Mouse (Mus musculus) lung, embryonic 14.5 days (tissue): ENCODE measurements around the gene Slc46a2. TPM values are rescaled to one million over a fixed set of nuclear protein-coding genes. Genes with fewer than 3 reads are reported as not detected.

Experiments used
- ATAC-seq: fragments of 200-750 bp; cut with Nextera tagmentation; 2 replicates; pipeline ENCODE4 v1.8.0; 2017; ENCODE audit warnings: mild to moderate bottlenecking, moderate TSS enrichment, moderate library complexity; ENCODE audit not compliant: insufficient read depth
- DNase-seq: peaks from one replicate; pipeline ENCODE4 v3.0.0-alpha.2; 2015
- H3K27ac ChIP-seq: fragments of 300-500 bp; sonication (generic); 2 replicates; pipeline ENCODE4 v1.5.1; 2014; ENCODE audit warnings: low read depth, mild to moderate bottlenecking, moderate library complexity
- H3K27me3 ChIP-seq: fragments of 300-500 bp; sonication (generic); 2 replicates; pipeline ENCODE4 v1.6.1; 2014; ENCODE audit warnings: low read length, control low read depth; ENCODE audit not compliant: insufficient read depth
- H3K36me3 ChIP-seq: fragments of 300-500 bp; sonication (generic); 2 replicates; pipeline ENCODE4 v1.6.1; 2014; ENCODE audit warnings: control low read depth; ENCODE audit not compliant: insufficient read depth
- H3K4me1 ChIP-seq: fragments of 300-500 bp; sonication (generic); 2 replicates; pipeline ENCODE4 v1.6.1; 2014; ENCODE audit warnings: antibody characterized with exemption, control low read depth; ENCODE audit not compliant: insufficient read depth
- H3K4me2 ChIP-seq: fragments of 300-500 bp; sonication (generic); 2 replicates; pipeline ENCODE4 v1.6.1; 2014; ENCODE audit warnings: mild to moderate bottlenecking
- H3K4me3 ChIP-seq: fragments of 300-500 bp; sonication (generic); 2 replicates; pipeline ENCODE4 v1.5.1; 2014; ENCODE audit warnings: low read depth, low read length
- H3K9ac ChIP-seq: fragments of 300-500 bp; sonication (generic); 2 replicates; pipeline ENCODE4 v1.6.1; 2014
- H3K9me3 ChIP-seq: fragments of 300-500 bp; sonication (generic); 2 replicates; pipeline ENCODE4 v1.6.1; 2016; ENCODE audit warnings: low read depth, low read length, control low read depth
- CTCF ChIP-seq: IDR thresholded peaks from 2 replicates; pipeline ENCODE4 v1.5.1; 2016; ENCODE audit warnings: antibody characterized with exemption, low read depth
- WGBS: fragments of 180-500 bp; shearing (Covaris S2); extraction: QIAGEN DNeasy Blood & Tissue Kit; methylation state at CpG from one replicate; pipeline ENCODE4 v1.1.7; 2014; 5-methylcytosine and 5-hydroxymethylcytosine counted together
- polyA plus RNA-seq: library from polyadenylated mRNA; unstranded; fragments of >200 nt; fragmentation: Nextera tagmentation; extraction: Ambion mirVana; gene quantifications from 2 replicates; pipeline ENCODE4 v1.2.1, GENCODE M21; 2014

The Slc46a2 gene
- polyA plus RNA-seq, 1 experiment from 2014 or later, result 0.12 TPM

- Histone ChIP-seq H3K4me3 (no peak overlapping the region), H3K9ac (no peak overlapping the region), H3K36me3 (peaks cover 14% of the 10 kb centered on the region; the same call in 1 of the 2 replicates), H3K4me2 (no peak overlapping the region), H3K27ac (0 out of 2 replicates have a peak overlapping the region, but pooled peaks have one; percentile 27), H3K27me3 (no peaks in the 10 kb centered on the region), H3K9me3 (no peaks in the 10 kb centered on the region), H3K4me1 (no peaks in the 10 kb centered on the region)
- TF ChIP-seq CTCF, result no peak
- DNase-seq (no peak), ATAC-seq (no peak)
- WGBS, result 76% methylated on average over 5 of the region's 5 CpGs
These were observed 34.1 kb downstream of the Slc46a2 start for GRCm38 (mm10) chr4:59880725-59881124.

DNA sequence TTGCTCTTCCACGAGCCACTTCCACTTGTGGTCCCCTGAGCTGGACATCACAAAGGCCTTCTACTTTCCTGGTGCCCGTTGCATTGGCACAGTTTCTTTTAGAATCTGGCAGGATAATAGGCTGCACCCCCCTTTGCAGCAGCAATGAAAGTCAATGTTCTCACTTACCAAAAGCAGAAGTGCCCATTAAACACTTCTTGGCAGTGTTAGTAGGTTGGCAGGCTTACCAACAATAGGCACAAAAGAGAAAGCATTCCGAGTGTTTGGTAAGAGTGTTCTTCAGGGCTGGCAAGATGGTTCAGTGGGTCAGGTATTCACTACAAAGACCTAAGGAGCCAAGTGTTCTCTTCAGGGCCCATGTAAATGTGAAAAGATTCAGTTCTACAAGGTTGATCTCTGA is 35.4 kb downstream of the Slc46a2 start:
- Histone ChIP-seq H3K9ac (no peak overlapping the region), H3K4me3 (no peak overlapping the region), H3K27me3 (no peaks in the 10 kb centered on the region), H3K36me3 (peaks cover 14% of the 10 kb centered on the region; the same call in 1 of the 2 replicates), H3K4me1 (no peaks in the 10 kb centered on the region), H3K27ac (no peak overlapping the region), H3K4me2 (no peak overlapping the region), H3K9me3 (no peaks in the 10 kb centered on the region)
- TF ChIP-seq CTCF, result no peak
- 86% methylated on average over 3 of the region's 3 CpGs for WGBS
- DNase-seq (no peak), ATAC-seq (no peak)

- Histone ChIP-seq H3K4me1 (no peaks in the 10 kb centered on the region), H3K4me2 (no peak overlapping the region), H3K9me3 (no peaks in the 10 kb centered on the region), H3K36me3 (peaks cover 14% of the 10 kb centered on the region; the same call in 1 of the 2 replicates), H3K27ac (no peak overlapping the region), H3K27me3 (no peaks in the 10 kb centered on the region), H3K4me3 (no peak overlapping the region), H3K9ac (no peak overlapping the region)
- no peak for ATAC-seq
- 79% methylated on average over 8 of the region's 8 CpGs for WGBS
- DNase-seq, result no peak
- no peak for TF ChIP-seq CTCF
These were observed 36.3 kb downstream of the Slc46a2 start for GRCm38 (mm10) chr4:59878595-59878994.

GRCm38 (mm10) chr4:59877025-59877424 is 37.8 kb downstream of the Slc46a2 start:
- Histone ChIP-seq H3K4me1 (no peaks in the 10 kb centered on the region), H3K36me3 (peaks cover 12% of the 10 kb centered on the region; the same call in 1 of the 2 replicates), H3K27me3 (no peaks in the 10 kb centered on the region), H3K9ac (no peak overlapping the region), H3K4me3 (no peak overlapping the region), H3K27ac (no peak overlapping the region), H3K9me3 (no peaks in the 10 kb centered on the region), H3K4me2 (no peak overlapping the region)
- no peak for TF ChIP-seq CTCF
- DNase-seq, result no peak
- WGBS, result 59% methylated on average over 2 of the region's 2 CpGs
- ATAC-seq, result no peak

DNA sequence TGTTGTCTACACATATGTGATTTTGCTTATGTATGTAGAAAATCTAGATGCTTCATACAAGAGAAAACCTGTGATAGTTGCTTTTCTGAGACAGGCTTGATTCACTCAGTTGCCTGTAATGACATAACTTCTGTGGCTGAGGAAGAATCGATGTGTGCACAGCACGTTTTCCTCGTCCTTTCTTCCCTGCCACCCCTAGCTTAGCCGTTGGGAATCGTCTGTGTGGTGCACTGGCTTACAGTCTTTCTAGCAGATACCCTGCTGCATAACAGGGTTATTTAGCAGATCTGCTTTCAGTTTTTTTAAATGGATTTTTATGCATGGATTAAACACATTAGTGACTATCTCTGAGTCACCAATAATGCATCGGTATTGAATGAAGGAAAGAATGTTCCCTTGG is 38.3 kb downstream of the Slc46a2 start:
- Histone ChIP-seq H3K36me3 (0 out of 2 replicates have a peak, but pooled peaks cover 10% of the 10 kb centered on the region), H3K4me2 (no peak overlapping the region), H3K4me1 (no peaks in the 10 kb centered on the region), H3K27ac (no peak overlapping the region), H3K27me3 (no peaks in the 10 kb centered on the region), H3K4me3 (no peak overlapping the region), H3K9me3 (no peaks in the 10 kb centered on the region), H3K9ac (no peak overlapping the region)
- DNase-seq, result no peak
- no peak for TF ChIP-seq CTCF
- ATAC-seq, result no peak
- 83% methylated on average over 6 of the region's 6 CpGs for WGBS

- no peak for TF ChIP-seq CTCF
- H3K4me3 ChIP-seq, result no peak overlapping the region
- no peak overlapping the region for H3K4me2 ChIP-seq
- H3K9ac ChIP-seq, result no peak overlapping the region
- 62% methylated on average over 5 of the region's 5 CpGs for WGBS
- DNase-seq, result no peak
- no peaks in the 10 kb centered on the region for H3K36me3 ChIP-seq
- no peak overlapping the region for H3K27ac ChIP-seq
- no peak for ATAC-seq
- peaks cover 9% of the 10 kb centered on the region for H3K4me1 ChIP-seq
- no peaks in the 10 kb centered on the region for H3K9me3 ChIP-seq
- no peaks in the 10 kb centered on the region for H3K27me3 ChIP-seq
These were observed 41.0 kb downstream of the Slc46a2 start for GRCm38 (mm10) chr4:59873830-59874229.

DNA sequence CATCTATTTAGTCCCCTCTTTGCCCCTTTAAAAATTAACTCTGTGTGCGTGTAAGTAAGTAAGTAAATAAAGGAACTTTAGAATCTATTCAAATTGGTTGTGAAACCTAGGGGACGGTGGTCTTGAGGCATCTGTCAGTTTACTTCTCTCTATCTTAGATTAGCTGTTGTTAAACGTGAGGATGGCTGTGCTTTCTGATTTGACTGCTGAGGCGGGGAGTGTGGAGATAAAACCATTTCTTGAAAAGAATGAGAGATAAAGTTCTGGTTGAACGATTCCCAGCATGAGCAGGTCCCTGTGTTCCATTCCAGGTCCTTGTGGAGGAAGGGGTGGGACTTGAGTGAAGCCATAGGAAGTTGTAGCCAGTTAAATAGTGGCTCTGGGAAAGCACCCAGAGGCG is 41.6 kb downstream of the Slc46a2 start:
- peaks cover 9% of the 10 kb centered on the region for H3K4me1 ChIP-seq
- TF ChIP-seq CTCF, result no peak
- WGBS, result 53% methylated on average over 6 of the region's 6 CpGs
- H3K27ac ChIP-seq, result no peak overlapping the region
- H3K4me3 ChIP-seq, result no peak overlapping the region
- no peaks in the 10 kb centered on the region for H3K27me3 ChIP-seq
- H3K36me3 ChIP-seq, result no peaks in the 10 kb centered on the region
- ATAC-seq (no peak), DNase-seq (no peak)
- no peak overlapping the region for H3K4me2 ChIP-seq
- H3K9me3 ChIP-seq, result no peaks in the 10 kb centered on the region
- no peak overlapping the region for H3K9ac ChIP-seq
